Mouse (Mus musculus): ENCODE data around the gene Mpg.

DNA sequence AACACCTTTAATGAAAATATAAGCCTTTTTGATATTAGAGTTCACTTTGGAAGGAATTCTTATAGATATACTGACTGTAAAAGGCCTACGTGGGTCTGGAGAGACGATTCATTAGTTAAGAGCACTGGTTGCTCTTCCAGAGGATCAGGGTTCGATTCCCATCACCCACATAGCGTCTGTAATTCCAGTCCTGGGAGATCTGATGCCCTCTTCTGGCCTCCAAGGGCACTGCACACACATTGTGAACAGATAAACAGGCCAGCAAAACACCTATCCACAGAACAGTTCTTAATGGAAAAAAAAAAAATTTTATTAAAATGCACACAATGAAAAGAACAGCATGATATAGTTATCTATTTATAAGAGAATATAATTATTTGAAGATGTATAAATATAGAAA is 39.0 kb upstream of the Mpg start:
- TF ChIP-seq CTCF (IDR thresholded peaks at IDR 0.05; ENCODE audit: low read depth) (no peak), EP300 (IDR thresholded peaks at IDR 0.05; ENCODE audit: low read depth) (no peak)
